Mouse (Mus musculus): ENCODE measurements at regions not wholly inside any gene's neighbourhood (a gene's known extent, or its start where the extent isn't known, plus 50 kb on each side); places are given as distances from the start of the nearest gene placed in this dataset.

DNA sequence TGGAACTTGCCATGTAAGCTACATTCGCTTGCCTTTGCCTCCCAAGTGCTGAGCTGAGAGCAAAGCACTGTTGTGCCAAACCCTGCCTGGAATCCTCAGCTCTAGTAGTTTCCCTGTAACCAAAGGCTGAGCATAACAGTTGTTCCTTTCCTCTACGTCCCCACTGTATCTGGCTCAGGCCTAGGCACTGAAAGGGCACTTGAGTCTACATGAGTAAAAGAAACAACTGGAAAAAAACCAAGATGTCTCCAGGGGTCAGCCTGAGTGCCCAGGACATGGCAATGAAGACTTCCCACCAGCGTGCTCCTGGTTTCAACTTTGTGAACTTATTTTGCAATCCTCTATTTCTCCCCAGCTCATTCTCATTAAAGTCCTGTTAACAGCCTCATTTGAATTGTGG, 150.5 kb upstream of the Bcl6 start:
- no peaks in the 10 kb centered on the region for H3K4me1 ChIP-seq (ENCODE audit: insufficient read depth)
- no peak for ATAC-seq
- H3K9me3 ChIP-seq (ENCODE audit: low read length): no peaks in the 10 kb centered on the region
- H3K4me3 ChIP-seq (ENCODE audit: low read depth, low read length): no peak overlapping the region
- no peaks in the 10 kb centered on the region for H3K36me3 ChIP-seq (ENCODE audit: insufficient read depth)
- DNase-seq: no peak
- 89% methylated on average over 3 of the region's 3 CpGs for whole genome bisulfite sequencing
- H3K27ac ChIP-seq (ENCODE audit: low read depth, low read length): no peak overlapping the region
- H3K27me3 ChIP-seq (ENCODE audit: insufficient read depth, low read length): no peaks in the 10 kb centered on the region
- H3K9ac ChIP-seq: no peak overlapping the region
- H3K4me2 ChIP-seq (ENCODE audit: low read depth): no peak overlapping the region
- TF ChIP-seq CTCF (IDR thresholded peaks at IDR 0.05; ENCODE audit: low read depth): no peak

- 74% methylated on average over 7 of the region's 7 CpGs for WGBS
Measured at GRCm38 (mm10) chr16:24137266-24138033, 148.8 kb upstream of the Bcl6 start.

GRCm38 (mm10) chr16:24136483-24137148, 148.0 kb upstream of the Bcl6 start:
- no peak overlapping the region for H3K4me3 ChIP-seq (ENCODE audit: low read depth, low read length)
- no peaks in the 10 kb centered on the region for H3K27me3 ChIP-seq (ENCODE audit: insufficient read depth, low read length)
- ATAC-seq (no peak), DNase-seq (no peak)
- TF ChIP-seq CTCF (IDR thresholded peaks at IDR 0.05; ENCODE audit: low read depth): no peak
- no peaks in the 10 kb centered on the region for H3K36me3 ChIP-seq (ENCODE audit: insufficient read depth)
- no peak overlapping the region for H3K9ac ChIP-seq
- H3K27ac ChIP-seq (ENCODE audit: low read depth, low read length): no peak overlapping the region
- no peak overlapping the region for H3K4me2 ChIP-seq (ENCODE audit: low read depth)
- no peaks in the 10 kb centered on the region for H3K4me1 ChIP-seq (ENCODE audit: insufficient read depth)
- 52% methylated on average over 5 of the region's 5 CpGs for WGBS
- H3K9me3 ChIP-seq (ENCODE audit: low read length): no peaks in the 10 kb centered on the region

More at GRCm38 (mm10) chr16:24137266-24138033, 148.8 kb upstream of the Bcl6 start:
- Histone ChIP-seq H3K27ac (ENCODE audit: low read depth, low read length) (no peak overlapping the region), H3K4me1 (ENCODE audit: insufficient read depth) (no peaks in the 10 kb centered on the region), H3K27me3 (ENCODE audit: insufficient read depth, low read length) (no peaks in the 10 kb centered on the region), H3K4me2 (ENCODE audit: low read depth) (no peak overlapping the region), H3K9me3 (ENCODE audit: low read length) (no peaks in the 10 kb centered on the region), H3K9ac (no peak overlapping the region), H3K4me3 (ENCODE audit: low read depth, low read length) (no peak overlapping the region), H3K36me3 (ENCODE audit: insufficient read depth) (no peaks in the 10 kb centered on the region)
- ATAC-seq (no peak), DNase-seq (no peak)
- TF ChIP-seq CTCF (IDR thresholded peaks at IDR 0.05; ENCODE audit: low read depth): no peak

GRCm38 (mm10) chr16:24135841-24136240, 147.2 kb upstream of the Bcl6 start:
- no peaks in the 10 kb centered on the region for H3K36me3 ChIP-seq (ENCODE audit: insufficient read depth)
- no peak overlapping the region for H3K9ac ChIP-seq
- H3K4me3 ChIP-seq (ENCODE audit: low read depth, low read length): no peak overlapping the region
- H3K4me2 ChIP-seq (ENCODE audit: low read depth): no peak overlapping the region
- DNase-seq (no peak), ATAC-seq (no peak)
- no peaks in the 10 kb centered on the region for H3K9me3 ChIP-seq (ENCODE audit: low read length)
- no peaks in the 10 kb centered on the region for H3K4me1 ChIP-seq (ENCODE audit: insufficient read depth)
- TF ChIP-seq CTCF (IDR thresholded peaks at IDR 0.05; ENCODE audit: low read depth): no peak
- no peaks in the 10 kb centered on the region for H3K27me3 ChIP-seq (ENCODE audit: insufficient read depth, low read length)
- 93% methylated on average over 5 of the region's 5 CpGs for WGBS
- no peak overlapping the region for H3K27ac ChIP-seq (ENCODE audit: low read depth, low read length)

DNA sequence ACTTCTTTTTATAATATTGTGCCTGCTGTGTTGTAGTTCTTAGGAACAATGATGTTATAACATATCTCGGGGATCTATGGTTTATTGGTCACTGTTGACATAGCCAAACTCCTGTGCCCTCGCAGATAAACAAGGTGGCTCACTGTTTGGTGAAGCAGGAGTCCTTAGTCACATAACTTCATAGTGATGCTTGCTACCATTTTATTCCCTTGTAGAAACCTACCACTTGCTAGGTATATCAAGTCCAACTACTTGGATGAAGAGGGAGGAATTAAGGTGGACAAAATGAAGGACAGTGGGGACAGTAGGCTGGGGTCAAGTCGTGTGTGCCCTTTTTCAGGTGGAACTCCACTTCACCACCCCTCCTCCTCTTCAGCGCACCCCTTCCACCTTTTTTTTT, 146.7 kb upstream of the Bcl6 start:
- H3K9ac ChIP-seq: no peak overlapping the region
- no peak overlapping the region for H3K4me3 ChIP-seq (ENCODE audit: low read depth, low read length)
- no peaks in the 10 kb centered on the region for H3K27me3 ChIP-seq (ENCODE audit: insufficient read depth, low read length)
- H3K27ac ChIP-seq (ENCODE audit: low read depth, low read length): no peak overlapping the region
- no peaks in the 10 kb centered on the region for H3K4me1 ChIP-seq (ENCODE audit: insufficient read depth)
- no peaks in the 10 kb centered on the region for H3K36me3 ChIP-seq (ENCODE audit: insufficient read depth)
- TF ChIP-seq CTCF (IDR thresholded peaks at IDR 0.05; ENCODE audit: low read depth): no peak
- ATAC-seq (no peak), DNase-seq (no peak)
- no peak overlapping the region for H3K4me2 ChIP-seq (ENCODE audit: low read depth)
- 90% methylated on average over 4 of the region's 4 CpGs for WGBS
- H3K9me3 ChIP-seq (ENCODE audit: low read length): no peaks in the 10 kb centered on the region

DNA sequence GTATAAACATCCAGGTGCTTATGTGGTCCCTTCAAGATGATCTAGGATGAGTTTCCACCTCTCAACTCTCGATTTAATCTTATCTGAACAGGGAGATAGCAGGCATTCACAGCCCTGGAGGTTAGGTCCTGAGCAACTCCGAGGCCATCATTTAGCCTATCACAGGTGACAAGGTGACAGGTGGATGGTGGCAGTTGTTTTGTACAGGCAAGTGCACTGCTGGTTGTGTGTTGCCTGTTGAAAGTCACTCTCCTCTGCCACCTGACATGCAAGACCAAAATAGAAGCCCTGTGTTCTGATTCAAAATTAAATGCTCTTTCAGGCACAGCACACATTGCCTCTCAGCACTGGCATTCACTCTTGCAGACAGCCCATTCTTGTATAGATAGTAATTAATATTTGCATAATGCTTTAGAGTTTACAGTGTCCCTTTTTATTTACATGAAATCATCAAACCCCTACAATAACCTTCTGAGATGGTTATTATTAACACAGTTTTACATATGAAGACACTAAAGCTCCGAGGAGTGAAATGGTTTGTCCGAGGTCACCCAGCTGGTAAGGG, 145.9 kb upstream of the Bcl6 start:
- Histone ChIP-seq H3K27ac (ENCODE audit: low read depth, low read length) (no peak overlapping the region), H3K4me2 (ENCODE audit: low read depth) (no peak overlapping the region), H3K4me1 (ENCODE audit: insufficient read depth) (no peaks in the 10 kb centered on the region), H3K4me3 (ENCODE audit: low read depth, low read length) (no peak overlapping the region), H3K9me3 (ENCODE audit: low read length) (no peaks in the 10 kb centered on the region), H3K27me3 (ENCODE audit: insufficient read depth, low read length) (no peaks in the 10 kb centered on the region), H3K9ac (no peak overlapping the region), H3K36me3 (ENCODE audit: insufficient read depth) (no peaks in the 10 kb centered on the region)
- DNase-seq (no peak), ATAC-seq (no peak)
- TF ChIP-seq CTCF (IDR thresholded peaks at IDR 0.05; ENCODE audit: low read depth): no peak
- WGBS: 67% methylated on average over 4 of the region's 4 CpGs

DNA sequence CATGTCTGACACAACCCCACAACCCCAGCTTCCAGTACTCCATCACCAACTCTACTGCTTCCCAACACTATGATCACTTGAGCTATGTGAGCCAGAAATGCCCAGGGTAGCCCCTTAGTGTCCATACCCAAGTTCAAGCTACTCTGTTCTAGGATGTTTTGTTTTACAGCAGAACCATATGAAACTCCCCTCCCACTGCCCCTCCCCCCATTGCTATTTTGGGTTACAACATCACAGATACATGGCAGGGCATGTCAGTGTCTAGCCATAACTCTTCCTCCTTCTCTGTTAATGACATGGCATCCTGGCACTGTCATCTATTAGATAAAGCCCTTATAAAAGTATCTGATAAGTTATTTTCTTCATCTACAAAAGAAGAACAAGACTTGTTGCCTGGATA, 142.0 kb upstream of the Bcl6 start:
- H3K4me3 ChIP-seq (ENCODE audit: low read depth, low read length): no peak overlapping the region
- TF ChIP-seq CTCF (IDR thresholded peaks at IDR 0.05; ENCODE audit: low read depth): no peak
- no peaks in the 10 kb centered on the region for H3K36me3 ChIP-seq (ENCODE audit: insufficient read depth)
- no peak overlapping the region for H3K27ac ChIP-seq (ENCODE audit: low read depth, low read length)
- no peaks in the 10 kb centered on the region for H3K4me1 ChIP-seq (ENCODE audit: insufficient read depth)
- ATAC-seq (no peak), DNase-seq (no peak)
- no peak overlapping the region for H3K9ac ChIP-seq
- H3K4me2 ChIP-seq (ENCODE audit: low read depth): no peak overlapping the region
- no peaks in the 10 kb centered on the region for H3K9me3 ChIP-seq (ENCODE audit: low read length)
- H3K27me3 ChIP-seq (ENCODE audit: insufficient read depth, low read length): no peaks in the 10 kb centered on the region

Data from forebrain, postnatal 0 days (tissue).